Mouse (Mus musculus) erythroid progenitor cell, adult 5-6 weeks (primary cell): ENCODE results near the gene Cbfa2t2. TPM values are rescaled to one million over a fixed set of nuclear protein-coding genes. Genes with fewer than 3 reads are reported as not detected.
A peak's percentile ranks its signal among the peaks of the same experiment; 100 is the strongest.

ENCODE experiments used
- ATAC-seq: replicated peaks from 2 replicates; pipeline ENCODE4 v1.8.0; 2016; ENCODE audit warnings: moderate number of reproducible peaks, mild to moderate bottlenecking, moderate TSS enrichment, inconsistent platforms; ENCODE audit not compliant: poor library complexity, low FRiP score, severe bottlenecking
- total RNA-seq, 2 experiments: library from RNA; stranded (forward) in 1 of 2; stranded (reverse) in 1 of 2; fragments of 150-400 nt in 1 of 2; fragments of 186-747, 209-891 nt in 1 of 2; gene quantifications; 2 replicates each; pipeline versions ENCODE4 v1.2.3 to v1.2.4; 2015 to 2017; ENCODE audit warnings: low replicate concordance in 2 of 2

The Cbfa2t2 gene
- total RNA-seq, 2 experiments from 2014 or later = 9.6 to 14.1 TPM

DNA sequence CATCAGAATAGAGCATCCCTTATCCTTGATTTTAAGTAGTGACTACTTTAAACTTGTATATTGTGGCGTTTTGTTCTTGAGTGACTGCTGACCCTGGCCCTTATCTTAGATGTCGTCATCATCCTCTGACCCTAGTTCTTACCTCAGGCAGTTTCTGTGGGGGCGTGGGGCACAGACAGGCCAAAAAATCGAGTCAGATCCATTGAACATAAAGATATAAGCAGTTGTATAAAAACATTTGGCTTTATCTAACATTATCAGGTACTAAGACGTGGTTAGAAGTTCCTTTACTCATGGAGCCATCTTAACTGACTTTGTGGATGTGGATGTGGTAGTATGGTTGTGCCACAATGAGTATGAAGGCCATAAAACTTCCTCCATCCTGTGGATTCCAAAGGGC is 86.1 kb downstream of the Cbfa2t2 start:
- ATAC-seq = no peak

DNA sequence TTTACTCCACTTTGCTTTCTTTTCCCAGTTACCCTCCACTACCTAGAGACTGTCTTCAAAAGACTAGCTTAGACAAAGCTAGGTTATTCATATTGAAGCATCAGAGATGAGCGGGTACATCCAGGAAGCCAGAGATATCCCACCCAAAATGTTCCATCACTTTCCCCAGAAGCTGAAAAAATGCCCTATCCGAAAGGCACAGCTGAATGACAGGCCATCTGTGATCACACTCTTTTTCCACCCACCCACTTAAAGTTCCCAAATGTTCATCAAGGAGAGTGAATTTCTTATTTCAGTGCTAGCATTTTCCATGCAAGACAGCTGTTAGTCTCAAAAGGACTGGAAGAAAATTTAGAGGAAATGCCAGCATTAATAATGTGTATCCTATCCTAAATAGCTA is 89.0 kb downstream of the Cbfa2t2 start:
- ATAC-seq = no peak

DNA sequence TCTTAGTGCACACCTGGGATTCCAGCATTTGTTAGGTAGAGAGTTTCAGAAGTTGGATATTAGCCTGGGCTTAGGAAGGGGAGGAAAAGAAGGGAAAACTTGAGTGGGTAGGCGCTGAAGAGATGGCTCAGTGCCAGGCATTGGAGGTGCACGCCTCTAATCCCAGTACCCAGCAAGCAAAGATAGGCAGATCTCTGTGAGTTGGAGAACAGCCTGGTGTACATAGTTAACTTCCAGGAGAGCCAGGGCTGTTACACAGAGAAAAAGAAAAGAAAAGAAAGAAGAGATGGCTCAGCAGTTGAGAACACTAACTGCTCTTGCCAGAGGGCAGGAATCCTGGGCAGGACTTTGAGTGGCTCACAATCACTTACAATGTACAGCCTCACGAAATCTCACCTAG is 90.2 kb downstream of the Cbfa2t2 start:
- ATAC-seq = no peak

DNA sequence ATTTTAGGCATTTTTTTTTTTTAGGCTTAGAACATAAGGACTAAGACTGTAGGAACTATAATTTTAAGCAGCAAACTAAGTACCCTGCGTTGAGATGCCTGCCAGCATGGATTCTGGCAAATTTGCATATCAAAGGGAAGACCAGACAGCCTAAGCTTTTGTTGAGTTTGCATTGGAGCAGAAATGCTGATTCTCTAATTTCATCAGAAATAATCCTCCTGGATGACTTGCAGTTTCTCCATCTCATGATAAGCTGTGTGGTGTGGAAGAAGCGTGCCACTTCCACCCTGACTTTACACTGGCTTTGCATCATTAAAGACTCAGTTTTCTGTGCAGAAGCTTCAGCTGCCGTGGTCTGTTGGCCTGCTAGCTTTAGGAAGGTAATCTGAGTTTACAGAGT is 96.6 kb downstream of the Cbfa2t2 start:
- no peak for ATAC-seq

DNA sequence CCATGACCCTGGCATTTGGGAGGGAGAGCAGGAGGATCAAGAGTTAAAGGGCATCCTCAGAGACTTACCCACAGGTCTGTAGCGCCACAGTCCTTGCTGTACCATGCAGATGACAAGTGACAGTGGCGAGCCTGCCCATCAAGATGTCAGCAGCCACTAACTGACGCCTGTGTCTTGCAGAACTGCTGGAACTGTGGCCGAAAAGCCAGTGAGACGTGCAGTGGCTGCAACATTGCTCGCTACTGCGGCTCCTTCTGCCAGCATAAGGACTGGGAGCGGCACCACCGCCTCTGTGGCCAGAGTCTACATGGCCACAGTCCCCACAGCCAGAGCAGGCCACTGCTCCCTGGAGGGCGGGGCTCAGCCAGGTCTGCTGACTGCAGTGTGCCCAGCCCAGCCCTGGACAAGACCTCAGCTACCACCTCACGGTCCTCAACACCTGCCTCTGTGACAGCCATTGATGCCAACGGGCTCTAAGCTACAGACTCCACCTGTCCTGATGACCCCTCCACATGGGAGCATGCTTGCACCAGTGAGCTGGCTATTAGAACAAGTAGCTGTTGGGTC is 98.5 kb downstream of the Cbfa2t2 start:
- no peak for ATAC-seq

DNA sequence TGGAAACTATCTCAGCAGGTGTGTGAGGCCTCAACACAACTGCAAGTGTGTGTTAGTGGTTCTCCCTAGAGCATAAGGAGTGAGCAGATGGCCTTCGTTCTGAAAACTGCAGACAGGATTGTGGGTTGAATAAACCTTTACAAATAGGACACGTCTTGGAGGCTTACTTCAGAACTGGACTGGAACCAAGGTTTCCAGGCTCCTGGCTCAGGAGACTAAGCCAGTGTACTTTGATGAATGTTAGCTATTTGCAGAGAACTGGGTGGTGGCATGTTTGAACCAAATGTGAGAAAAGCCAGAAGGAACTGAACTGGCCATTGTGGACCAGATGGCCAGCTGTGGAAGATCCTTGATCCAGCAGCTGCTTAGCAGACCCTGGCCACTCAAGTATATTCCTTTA is 102.0 kb downstream of the Cbfa2t2 start:
- ATAC-seq = no peak

DNA sequence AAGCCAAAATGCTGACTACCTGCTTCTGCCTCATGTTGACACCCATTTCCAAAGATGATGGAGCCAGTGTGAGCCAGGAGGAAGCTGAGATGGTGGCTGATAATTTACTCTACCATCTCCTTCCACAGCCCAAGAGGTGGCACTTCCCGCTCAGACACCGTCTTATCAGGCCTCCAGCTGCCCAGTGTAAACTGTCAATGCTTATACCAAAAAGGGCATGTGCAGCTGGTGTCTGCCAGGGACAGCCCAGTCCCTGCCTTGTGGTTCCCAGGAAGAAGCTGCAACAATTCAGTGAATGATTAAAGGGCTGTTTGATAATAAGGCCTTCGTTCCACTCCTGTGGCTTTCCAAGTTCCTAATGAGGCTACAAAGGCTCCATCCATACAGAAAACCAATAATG is 102.4 kb downstream of the Cbfa2t2 start:
- peak; percentile 47; the same call in 1 of the 2 replicates for ATAC-seq

DNA sequence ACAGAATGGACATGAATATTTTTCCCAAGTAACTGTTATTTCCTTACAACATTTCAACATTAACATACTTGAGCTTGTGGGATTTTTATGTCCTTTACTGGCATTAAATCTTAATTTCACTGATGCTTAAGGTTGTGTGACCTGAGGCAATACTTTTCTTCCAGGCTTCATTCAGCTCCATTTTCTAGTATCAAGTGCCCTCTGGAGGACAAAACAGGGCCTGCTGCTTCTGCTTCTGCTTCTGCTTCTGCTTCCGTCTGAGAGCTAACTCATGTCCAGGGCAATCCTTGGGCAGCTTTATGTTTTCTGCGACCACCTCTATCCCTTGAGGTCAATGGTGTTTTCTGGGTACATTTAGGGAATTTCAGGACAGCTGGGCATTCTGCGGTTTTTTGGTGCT is 103.4 kb downstream of the Cbfa2t2 start:
- ATAC-seq = no peak

DNA sequence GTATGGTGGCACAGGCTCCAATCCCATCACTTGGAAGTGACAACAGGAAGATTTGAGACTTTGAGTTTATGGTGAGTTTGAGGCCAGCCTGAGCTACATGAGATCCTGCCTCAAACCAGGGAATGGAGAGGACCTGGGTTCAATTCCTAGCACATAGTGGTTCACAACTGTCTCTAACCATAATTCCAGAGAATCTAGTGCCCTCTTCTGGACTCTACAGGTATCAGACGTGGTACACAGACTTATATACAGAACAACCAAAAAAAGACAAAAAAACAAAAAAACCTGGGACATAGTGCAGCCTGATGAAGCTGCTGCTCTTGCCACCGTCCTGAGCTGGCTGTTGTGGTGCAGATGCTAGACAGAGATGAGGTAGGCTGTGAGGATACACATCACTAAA is 105.3 kb downstream of the Cbfa2t2 start:
- no peak for ATAC-seq

DNA sequence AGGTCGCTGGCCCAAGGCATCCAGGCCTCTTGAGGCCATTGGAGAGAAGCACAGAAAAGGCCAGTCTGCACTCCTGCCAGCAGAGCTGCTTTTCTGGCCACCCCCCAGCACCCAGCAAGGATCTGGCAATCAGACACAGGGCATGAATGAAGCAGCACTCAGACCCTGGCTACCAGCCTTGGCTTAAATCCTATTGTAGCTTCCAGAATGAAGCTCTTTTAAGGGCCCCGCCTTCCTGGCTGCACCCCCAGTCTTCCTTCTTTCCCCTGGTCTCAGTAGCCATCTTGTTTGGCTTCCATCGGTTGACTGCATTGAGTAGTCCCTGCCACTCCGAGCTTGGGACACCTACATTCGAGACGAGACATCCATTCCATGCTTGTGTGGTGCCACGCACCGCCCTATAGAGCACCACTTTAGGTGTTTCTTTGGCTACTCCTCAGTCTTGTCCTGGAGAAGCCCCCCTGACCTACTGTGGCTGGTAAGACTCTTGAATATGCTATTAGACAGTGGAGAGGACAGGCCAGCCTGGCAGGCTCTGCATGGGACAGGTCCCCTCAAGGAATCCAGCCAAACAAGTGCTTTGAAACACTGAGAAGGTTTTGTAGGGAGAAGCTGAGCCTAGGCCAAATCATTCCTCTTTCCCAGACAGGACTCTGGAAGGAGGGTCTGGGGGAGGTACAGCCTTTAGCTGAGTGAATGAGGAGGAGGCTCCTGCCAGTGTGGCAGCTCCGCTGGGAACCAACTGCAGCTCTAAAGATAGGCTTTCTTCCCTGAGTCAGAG is 107.5 kb downstream of the Cbfa2t2 start:
- no peak for ATAC-seq

DNA sequence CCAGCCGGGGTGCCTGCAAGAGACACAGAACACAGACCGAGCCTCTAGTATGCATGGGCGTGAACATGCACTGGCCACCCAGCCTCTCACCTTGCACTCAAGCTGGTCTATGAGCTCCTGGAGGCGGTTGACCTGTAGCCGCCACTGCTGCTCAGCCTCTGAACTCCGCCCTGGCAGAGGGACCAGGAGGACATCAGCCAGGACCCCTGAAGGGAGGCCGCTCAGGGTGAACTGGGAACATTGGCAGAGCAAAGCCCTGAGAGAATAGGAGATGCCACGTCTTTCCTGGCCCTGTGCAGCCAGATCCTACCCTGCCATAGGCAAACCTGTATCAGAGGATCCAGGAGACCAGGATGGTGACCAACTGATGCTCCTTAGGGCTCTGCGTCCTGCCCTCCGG is 110.4 kb downstream of the Cbfa2t2 start, which contains the start of gene 1700003F12Rik:
1700003F12Rik (plus strand) TSS at position 375 of the 400 bp plus-strand sequence.
- no peak for ATAC-seq

DNA sequence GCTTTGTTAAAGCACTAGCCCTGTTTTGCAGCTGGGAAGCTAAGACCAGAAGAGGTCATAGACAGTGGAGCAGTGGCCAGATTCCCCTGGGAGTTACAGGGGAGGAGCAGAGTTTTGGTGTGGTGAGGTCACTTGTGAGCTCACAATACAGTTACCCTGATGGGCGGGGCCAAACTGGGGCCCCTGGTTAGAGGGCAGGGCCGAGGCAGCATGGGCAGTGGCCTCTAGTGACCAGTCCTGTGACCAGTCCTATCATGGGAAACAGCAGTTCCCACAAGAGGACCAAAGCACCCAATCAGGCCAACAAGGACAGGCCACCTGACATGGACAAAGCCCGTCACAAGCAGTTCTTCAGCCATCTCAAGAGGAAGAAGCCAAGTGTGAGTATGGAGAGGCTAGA is 112.4 kb downstream of the Cbfa2t2 start:
- ATAC-seq = no peak

DNA sequence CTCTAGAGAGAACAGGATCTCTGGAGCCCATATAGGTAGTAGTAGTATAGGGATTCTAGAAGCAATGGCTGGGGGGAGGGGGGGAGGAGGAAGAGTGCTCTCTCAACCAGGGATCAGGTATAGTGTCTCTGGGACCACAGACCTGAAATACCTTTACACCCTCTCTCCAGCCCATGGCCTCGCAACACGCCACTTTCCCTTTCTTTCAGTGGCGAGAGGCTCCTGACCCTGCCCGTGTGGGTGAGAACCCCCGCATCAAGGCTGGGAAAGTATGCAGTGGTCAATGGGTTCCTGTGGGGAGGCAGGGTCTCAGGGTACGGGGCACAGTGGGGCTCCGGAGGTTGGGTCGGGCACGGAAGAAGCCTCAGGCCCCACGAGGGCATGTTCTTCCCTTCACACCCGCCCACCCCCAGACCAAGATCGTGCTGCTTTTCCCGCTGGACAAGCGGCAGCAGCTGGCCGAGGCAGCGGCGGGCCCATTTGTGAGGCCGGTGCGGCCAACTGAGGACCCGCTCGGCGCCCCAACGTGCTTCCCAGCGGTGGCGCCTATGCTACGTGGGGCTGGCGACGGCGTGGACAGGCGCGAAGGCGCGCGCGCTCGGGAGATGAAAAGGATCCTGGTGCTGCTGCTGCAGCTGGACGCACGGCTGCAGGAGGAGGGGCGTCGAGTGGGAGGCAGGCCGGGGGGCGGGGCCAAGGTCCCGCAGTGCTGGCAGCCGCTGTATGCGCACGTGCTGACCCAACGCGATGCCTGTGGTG is 113.0 kb downstream of the Cbfa2t2 start:
- 0 out of 2 replicates have a peak, but pooled peaks have one; percentile 48 for ATAC-seq

DNA sequence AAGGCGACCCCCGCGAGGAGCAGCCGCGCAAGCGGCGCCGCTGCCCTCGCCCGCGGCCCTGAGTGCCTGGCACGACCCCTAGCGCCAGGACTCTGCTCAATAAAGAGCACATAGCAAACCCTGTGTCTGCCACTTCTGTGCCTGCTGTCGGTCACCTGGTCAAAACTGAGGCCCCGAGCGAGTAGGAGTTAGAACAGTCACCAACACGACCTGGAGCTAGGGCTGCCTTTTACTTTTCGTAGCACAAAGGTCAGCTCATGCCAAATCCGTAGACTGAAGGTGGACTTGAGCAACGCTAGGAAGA is 113.6 kb downstream of the Cbfa2t2 start:
- no peak for ATAC-seq

DNA sequence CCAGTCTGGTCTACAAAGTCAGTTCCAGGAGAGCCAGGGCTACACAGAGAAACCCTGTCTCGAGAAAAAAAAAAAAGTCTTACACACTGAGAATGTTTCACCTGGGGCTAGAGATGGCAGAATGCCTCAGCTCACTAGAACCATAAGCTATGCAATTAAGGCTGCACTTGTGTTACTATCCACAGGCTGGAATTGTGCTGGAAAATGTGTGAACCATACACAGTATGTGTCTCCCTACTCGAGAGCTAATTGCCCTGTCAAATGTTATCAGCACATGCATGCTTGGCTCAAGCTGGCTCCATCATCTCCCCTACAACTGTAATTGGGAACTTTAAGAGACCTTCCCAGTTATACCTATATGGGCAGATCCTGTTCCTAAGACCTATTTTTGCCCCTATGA is 114.7 kb downstream of the Cbfa2t2 start:
- no peak for ATAC-seq

DNA sequence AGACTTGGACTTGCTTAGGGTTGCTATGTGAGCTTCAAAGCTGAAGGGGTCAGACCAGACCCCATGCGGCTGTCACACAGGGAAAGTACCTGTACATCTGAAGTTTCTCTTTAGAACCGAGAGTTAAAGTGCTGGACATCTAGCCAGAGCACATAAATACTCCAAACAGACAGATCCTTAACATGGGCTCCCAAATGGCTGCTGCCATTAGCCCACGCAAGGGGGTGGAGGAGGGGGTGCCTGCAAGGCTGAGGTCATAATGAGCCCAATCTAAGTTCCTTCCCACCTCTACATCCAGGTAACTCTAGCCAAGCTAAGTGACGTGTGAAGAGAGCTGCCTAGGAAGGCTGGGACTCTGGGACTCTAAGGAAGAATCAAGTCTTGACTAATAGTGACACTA is 115.2 kb downstream of the Cbfa2t2 start, which contains the start of gene Actl10:
Actl10 (plus strand) TSS at position 301 of the 400 bp plus-strand sequence.
- no peak for ATAC-seq

DNA sequence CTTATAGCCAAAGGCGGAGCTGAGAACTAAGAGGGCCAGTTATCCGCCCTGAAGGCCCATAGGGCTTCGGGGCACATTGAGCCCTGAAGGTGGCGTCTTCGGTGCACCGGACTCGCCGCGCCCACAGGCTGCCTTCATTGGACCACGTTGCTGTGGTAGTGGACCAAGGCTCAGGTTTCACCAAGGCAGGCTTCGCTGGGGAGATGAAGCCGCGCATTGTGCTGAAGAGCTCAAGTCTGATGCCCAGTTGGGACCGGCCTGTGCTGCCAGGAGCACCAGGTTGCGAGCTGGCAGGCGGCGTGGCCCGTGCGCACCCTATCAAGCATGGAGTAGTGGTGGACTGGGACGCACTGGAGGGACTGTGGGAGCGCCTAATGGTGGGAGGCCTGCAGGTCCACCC is 115.6 kb downstream of the Cbfa2t2 start:
- no peak for ATAC-seq

DNA sequence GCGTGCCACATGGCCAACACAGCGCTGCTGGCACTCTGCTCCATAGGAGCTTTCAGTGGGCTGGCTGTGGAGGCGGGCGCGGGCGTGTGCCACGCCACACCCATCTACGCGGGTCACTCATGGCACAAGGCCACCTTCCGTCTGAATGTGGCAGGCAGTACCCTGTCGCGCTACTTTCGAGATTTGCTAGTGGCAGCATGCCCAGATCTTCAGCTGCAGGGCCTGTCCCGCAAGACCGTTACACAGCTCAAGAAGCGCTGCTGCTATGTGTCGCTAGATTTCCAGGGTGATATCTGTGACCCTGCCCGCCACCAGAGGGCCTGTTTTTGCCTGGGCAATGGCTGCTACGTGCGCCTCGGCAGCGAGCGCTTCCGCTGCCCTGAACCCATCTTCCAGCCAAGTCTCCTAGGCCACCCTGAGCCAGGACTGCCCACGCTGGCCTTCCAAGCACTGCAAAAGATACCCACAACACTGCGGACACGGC is 116.2 kb downstream of the Cbfa2t2 start:
- peak; percentile 55 for ATAC-seq

DNA sequence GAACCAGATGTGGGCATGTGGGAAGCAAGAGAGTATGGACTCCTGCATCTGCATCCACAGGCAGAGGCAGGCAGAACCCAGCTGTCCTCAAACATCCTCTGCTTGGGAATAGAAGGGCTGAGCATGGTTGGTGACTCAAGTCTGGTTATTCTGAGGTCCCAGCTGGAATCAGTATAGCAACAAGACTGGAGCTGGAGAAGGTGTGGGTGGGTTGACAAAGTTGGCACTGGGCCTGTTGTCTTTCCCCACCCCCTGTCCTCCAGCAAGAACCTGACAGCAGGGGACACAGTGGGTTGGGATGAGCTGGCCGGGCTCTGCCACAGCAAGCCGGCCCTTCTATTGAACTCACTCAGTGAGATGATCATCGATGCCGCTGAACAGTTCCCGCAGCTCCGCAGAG is 119.0 kb downstream of the Cbfa2t2 start:
- ATAC-seq = no peak

DNA sequence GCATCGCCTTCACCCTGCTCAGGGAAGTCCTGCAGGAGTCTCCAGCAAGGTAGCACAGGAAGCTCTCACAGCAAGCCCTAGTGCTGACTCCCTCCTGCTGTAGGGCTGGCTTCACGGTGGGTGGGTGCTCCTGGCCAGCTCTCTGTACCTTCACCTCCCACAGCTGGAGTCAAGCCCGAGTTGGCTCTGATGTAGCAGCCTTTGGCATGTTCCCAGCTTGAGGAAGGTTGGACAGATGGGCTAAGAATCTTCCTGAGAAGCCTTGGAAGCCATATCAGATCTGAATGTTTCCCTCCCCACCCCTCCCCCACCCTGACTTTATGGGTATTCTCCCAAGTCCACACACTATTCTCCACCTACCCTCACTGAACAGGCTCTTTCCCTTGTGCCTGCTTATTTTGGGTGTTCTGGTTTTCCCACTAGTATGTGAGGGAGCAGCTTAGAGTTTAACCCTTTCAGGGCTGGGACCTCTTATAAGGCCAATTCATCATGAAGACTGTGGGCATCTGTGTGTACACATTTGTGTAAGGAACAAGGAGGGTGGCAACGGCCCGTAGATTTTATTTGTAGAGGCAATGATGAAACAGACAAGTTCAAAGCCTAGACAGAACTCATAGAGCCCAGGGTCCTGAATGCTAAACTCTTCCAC is 121.0 kb downstream of the Cbfa2t2 start:
- ATAC-seq = no peak
